Mouse (Mus musculus): ENCODE results near the gene Flvcr2.

Flvcr2 gene

GRCm38 (mm10) chr12:85745827-85746695, at the start of gene Flvcr2:
Gene Flvcr2, plus strand, starts transcription at chr12:85746539.
- in situ Hi-C loops (cut with MboI, MseI) = no loop called here

- in situ Hi-C loops (cut with MboI, MseI) = loop anchor here (5.0 kb wide), 1 partner anchor 1511 kb away; no protein-coding TSS in a partner anchor
Measured at GRCm38 (mm10) chr12:85698179-85698578, 48.2 kb upstream of the Flvcr2 start.

GRCm38 (mm10) chr12:85700191-85700841, 46.0 kb upstream of the Flvcr2 start:
- in situ Hi-C loops (cut with MboI, MseI) = no loop called here

GRCm38 (mm10) chr12:85700842-85701223, 45.5 kb upstream of the Flvcr2 start:
- in situ Hi-C loops (cut with MboI, MseI) = no loop called here

- in situ Hi-C loops (cut with MboI, MseI) = no loop called here
Measured at GRCm38 (mm10) chr12:85702166-85703055, 43.9 kb upstream of the Flvcr2 start.

- in situ Hi-C loops (cut with MboI, MseI) = no loop called here
Measured at GRCm38 (mm10) chr12:85703507-85703906, 42.8 kb upstream of the Flvcr2 start.

- in situ Hi-C loops (cut with MboI, MseI) = no loop called here
Measured at GRCm38 (mm10) chr12:85704566-85704965, 41.8 kb upstream of the Flvcr2 start.

GRCm38 (mm10) chr12:85705002-85705830, 41.1 kb upstream of the Flvcr2 start:
- in situ Hi-C loops (cut with MboI, MseI) = no loop called here

- in situ Hi-C loops (cut with MboI, MseI) = no loop called here
Measured at GRCm38 (mm10) chr12:85705831-85706530, 40.4 kb upstream of the Flvcr2 start.

- in situ Hi-C loops (cut with MboI, MseI) = no loop called here
Measured at GRCm38 (mm10) chr12:85706906-85707305, 39.4 kb upstream of the Flvcr2 start.

GRCm38 (mm10) chr12:85707391-85707790, 38.9 kb upstream of the Flvcr2 start:
- in situ Hi-C loops (cut with MboI, MseI) = no loop called here

GRCm38 (mm10) chr12:85708556-85708955, 37.8 kb upstream of the Flvcr2 start:
- in situ Hi-C loops (cut with MboI, MseI) = no loop called here

- in situ Hi-C loops (cut with MboI, MseI) = no loop called here
Measured at GRCm38 (mm10) chr12:85710695-85711094, 35.6 kb upstream of the Flvcr2 start.

- in situ Hi-C loops (cut with MboI, MseI) = no loop called here
Measured at GRCm38 (mm10) chr12:85712587-85712986, 33.8 kb upstream of the Flvcr2 start.

- in situ Hi-C loops (cut with MboI, MseI) = no loop called here
Measured at GRCm38 (mm10) chr12:85714126-85714525, 32.2 kb upstream of the Flvcr2 start.

GRCm38 (mm10) chr12:85725306-85725705, 21.0 kb upstream of the Flvcr2 start:
- in situ Hi-C loops (cut with MboI, MseI) = no loop called here

GRCm38 (mm10) chr12:85726729-85727397, 19.5 kb upstream of the Flvcr2 start:
- in situ Hi-C loops (cut with MboI, MseI) = no loop called here

- in situ Hi-C loops (cut with MboI, MseI) = no loop called here
Measured at GRCm38 (mm10) chr12:85728181-85728580, 18.2 kb upstream of the Flvcr2 start.

GRCm38 (mm10) chr12:85729022-85729944, 17.1 kb upstream of the Flvcr2 start:
- in situ Hi-C loops (cut with MboI, MseI) = no loop called here

Data from T-helper 1 cell (primary cell).